ENCODE assay signal across 17 mouse cellular contexts in the genomic region with DNA sequence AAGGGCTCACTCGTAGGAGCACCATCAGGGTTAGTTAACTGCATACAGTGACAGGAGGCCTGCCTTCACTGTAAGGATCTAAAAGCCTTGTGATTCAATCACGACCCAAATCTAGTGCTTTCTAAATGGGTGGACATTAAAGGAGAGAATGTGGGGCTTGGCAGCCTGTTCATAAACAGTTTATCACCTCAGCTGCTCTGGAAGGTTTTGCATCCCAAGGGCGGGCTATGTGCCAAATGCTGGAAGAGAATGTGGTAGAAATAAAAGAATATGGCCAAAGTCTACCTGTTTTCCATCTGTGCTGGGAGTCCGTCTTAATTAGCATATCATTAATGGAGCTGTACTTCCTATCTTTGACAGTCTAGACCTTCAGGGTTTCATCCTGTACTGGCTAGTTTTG.
"Had no signal": no experiment of that assay in that cellular context is flagged by ENCODE, and none has a peak within 500 bp of the region (broad histone marks: within the 10 kb centered on the region; RNA-seq: fewer than 3 reads in every experiment).

No protein-coding gene starts in this region.

- H3K4me3 ChIP-seq: lung, embryonic 15.5 days; midbrain, embryonic 10.5 days; midbrain, embryonic 12.5 days; myocyte; neural tube, embryonic 13.5 days; neural tube, embryonic 15.5 days had no signal

- H3K4me1 ChIP-seq: midbrain, embryonic 10.5 days; neural tube, embryonic 13.5 days; neural tube, embryonic 15.5 days had no signal

- H3K27me3 ChIP-seq: lung, embryonic 15.5 days had no signal

- H3K27ac ChIP-seq: lung, embryonic 15.5 days; midbrain, embryonic 10.5 days; midbrain, embryonic 12.5 days; neural tube, embryonic 13.5 days; neural tube, embryonic 15.5 days had no signal

- DNase-seq: lung, adult 18-20 months; lung, postnatal 4 days; midbrain, embryonic 14.5 days; retina, postnatal 1 day; right cerebral cortex, adult 18-20 months; right cerebral cortex, postnatal 25 days; right cerebral cortex, postnatal 4 days; spleen, adult 18-20 months; thymus, adult 18-20 months; thymus, postnatal 14 days; thymus, postnatal 36 days had no signal
